Comparison of ENCODE assay signal across 25 mouse cellular contexts in the genomic region with DNA sequence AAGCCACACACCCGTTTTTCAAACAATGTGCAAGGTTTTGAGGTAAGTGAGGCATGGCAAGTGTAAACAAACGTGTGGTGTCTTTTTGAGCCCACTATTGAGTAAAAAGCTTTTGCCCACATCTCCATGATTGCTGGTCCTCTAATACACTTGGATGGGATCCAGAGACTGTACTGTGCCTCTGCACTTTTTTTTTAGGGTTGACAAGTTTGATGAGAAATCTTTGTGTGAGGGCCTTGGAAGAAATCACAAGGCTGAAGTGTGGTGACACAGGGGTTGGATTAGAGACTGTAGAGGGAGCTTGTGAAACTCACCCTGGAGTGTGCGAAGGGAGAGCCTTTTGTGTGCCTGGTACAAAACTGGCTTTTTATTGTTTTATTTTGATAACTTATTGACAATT.
DNase-seq lines count a peak whose midpoint lies in the region; ATAC-seq and TF ChIP-seq lines count a peak whose summit lies in the region.
"Had no signal": no experiment of that assay in that cellular context is flagged by ENCODE, and none has a peak within 500 bp of the region (broad histone marks: within the 10 kb centered on the region; RNA-seq: fewer than 3 reads in every experiment).

No protein-coding gene starts in this region.

- H3K27me3 ChIP-seq in forebrain, embryonic 11.5 days (ENCODE audit: control insufficient read depth, insufficient read depth, low read length) = no peaks in the 10 kb centered on the region
- no peaks in the 10 kb centered on the region for H3K27me3 ChIP-seq in forebrain, postnatal 0 days (ENCODE audit: insufficient read depth, low read length)
- H3K27me3 ChIP-seq: heart, embryonic 13.5 days; liver, embryonic 12.5 days; midbrain, embryonic 12.5 days had no signal

- H3K4me3 ChIP-seq in forebrain, embryonic 11.5 days (ENCODE audit: low read depth, low read length) = no peak overlapping the region
- H3K4me3 ChIP-seq in forebrain, postnatal 0 days (ENCODE audit: low read depth, low read length) = no peak overlapping the region
- H3K4me3 ChIP-seq: heart, embryonic 13.5 days; liver, embryonic 12.5 days; midbrain, embryonic 12.5 days had no signal

- no peaks in the 10 kb centered on the region for H3K9me3 ChIP-seq in forebrain, embryonic 11.5 days (ENCODE audit: control insufficient read depth, low read length)
- H3K9me3 ChIP-seq in forebrain, postnatal 0 days (ENCODE audit: low read length) = no peaks in the 10 kb centered on the region
- H3K9me3 ChIP-seq: liver, embryonic 12.5 days; midbrain, embryonic 12.5 days had no signal

- WGBS in forebrain, embryonic 11.5 days = 48% methylated on average over 3 of the region's 3 CpGs
- WGBS in forebrain, postnatal 0 days = 27% methylated on average over 3 of the region's 3 CpGs

- ATAC-seq in forebrain, embryonic 11.5 days (replicated peaks; ENCODE audit: low FRiP score) = peak; percentile 42; the same call in 1 of the 2 replicates
- no peak for ATAC-seq in forebrain, postnatal 0 days
- ATAC-seq: intestine, postnatal 0 days; liver, embryonic 12.5 days; liver, postnatal 0 days had no signal

- H3K9ac ChIP-seq in forebrain, embryonic 11.5 days (ENCODE audit: low read length) = no peak overlapping the region
- no peak overlapping the region for H3K9ac ChIP-seq in forebrain, postnatal 0 days
- H3K9ac ChIP-seq: heart, embryonic 13.5 days; hindbrain, embryonic 14.5 days; liver, embryonic 12.5 days; liver, postnatal 0 days; midbrain, embryonic 12.5 days had no signal

- no peak overlapping the region for H3K4me2 ChIP-seq in forebrain, embryonic 11.5 days (ENCODE audit: low read depth, low read length, severe bottlenecking)
- H3K4me2 ChIP-seq in forebrain, postnatal 0 days (ENCODE audit: low read depth) = no peak overlapping the region
- H3K4me2 ChIP-seq: heart, embryonic 13.5 days; hindbrain, embryonic 14.5 days; liver, embryonic 12.5 days; midbrain, embryonic 12.5 days had no signal

- H3K36me3 ChIP-seq in forebrain, embryonic 11.5 days (ENCODE audit: control insufficient read depth, insufficient read depth, low read length) = no peaks in the 10 kb centered on the region
- H3K36me3 ChIP-seq in forebrain, postnatal 0 days (ENCODE audit: insufficient read depth) = no peaks in the 10 kb centered on the region
- H3K36me3 ChIP-seq: G1E; heart, embryonic 13.5 days; liver, embryonic 12.5 days; midbrain, embryonic 12.5 days had no signal

- peak; percentile 43 for DNase-seq in adrenal gland, adult 2 months
- DNase-seq in adrenal gland, adult 18-20 months (ENCODE audit: low spot score in 2 of 2) = no peak
- DNase-seq in forebrain, embryonic 11.5 days (ENCODE audit: low spot score) = no peak
- no peak for DNase-seq in forebrain, postnatal 0 days
- DNase-seq in retina, postnatal 1 day = peak; percentile 11
- DNase-seq in retina, embryonic 14.5 days (ENCODE audit: low spot score) = no peak
- no peak for DNase-seq in frontal cortex, adult 2 months (ENCODE audit: extremely low spot score in 1 of 2, low spot score in 1 of 2)
- DNase-seq: cerebellum, adult 2 months; cerebellum, postnatal 14 days; heart, postnatal 10 days; kidney, adult 9 months; kidney, postnatal 10 days; layer of hippocampus, postnatal 36 days; left cerebral cortex, postnatal 4 days; liver, postnatal 0 days; right cerebral cortex, postnatal 4 days; thymus, adult 18-20 months; thymus, postnatal 4 days had no signal

- H3K4me1 ChIP-seq in forebrain, embryonic 11.5 days (replicated peaks; ENCODE audit: control insufficient read depth, insufficient read depth, low read length) = no peaks in the 10 kb centered on the region
- H3K4me1 ChIP-seq in forebrain, postnatal 0 days (ENCODE audit: insufficient read depth) = no peaks in the 10 kb centered on the region
- H3K4me1 ChIP-seq: liver, embryonic 12.5 days had no signal

- H3K27ac ChIP-seq in forebrain, embryonic 11.5 days (ENCODE audit: low read depth, low read length) = no peak overlapping the region
- no peak overlapping the region for H3K27ac ChIP-seq in forebrain, postnatal 0 days (ENCODE audit: low read depth, low read length)
- H3K27ac ChIP-seq: heart, embryonic 13.5 days; hindbrain, embryonic 14.5 days; liver, embryonic 12.5 days; midbrain, embryonic 12.5 days; stomach, postnatal 0 days had no signal

- TF ChIP-seq CTCF in forebrain, postnatal 0 days (IDR thresholded peaks at IDR 0.05; ENCODE audit: low read depth) = no peak

Comparison
In these comparisons a context has a peak if more than half of its experiments do, and no peak if none do; other contexts are left out.
1. DNase-seq: peak in adrenal gland, adult 2 months (single experiment) and retina, postnatal 1 day (single experiment); none in adrenal gland, adult 18-20 months (0 of 2), forebrain, embryonic 11.5 days (single experiment), forebrain, postnatal 0 days (single experiment), retina, embryonic 14.5 days (single experiment) and frontal cortex, adult 2 months (0 of 2).